Mouse (Mus musculus): ENCODE measurements around the gene Brd1. TPM values are rescaled to one million over a fixed set of nuclear protein-coding genes. Genes with fewer than 3 reads are reported as not detected.

Gene Brd1
- total RNA-seq, 2 experiments from 2014 or later: 47.6 to 48.6 TPM

DNA sequence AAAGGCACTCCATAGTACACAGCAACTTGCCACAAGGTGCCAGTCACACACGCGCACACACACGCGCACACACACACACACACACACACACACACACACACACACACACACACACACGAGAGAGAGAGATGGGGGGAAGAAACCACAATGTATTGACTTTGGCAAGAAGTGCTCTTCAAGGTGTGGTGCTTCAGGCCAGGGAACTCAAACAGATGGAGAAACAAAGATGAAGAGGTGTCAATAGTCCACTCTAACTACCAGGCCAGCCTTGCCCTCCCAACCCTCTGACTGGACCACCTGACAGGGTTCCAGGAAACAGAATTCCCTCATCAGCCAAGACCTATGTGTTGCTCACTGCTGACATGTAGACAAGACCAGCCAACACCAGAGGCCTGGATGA lies 36.4 kb downstream of the Brd1 start:
- intact Hi-C loops (cut with DNase I): no loop called here
- no peak for DNase-seq (ENCODE audit: low spot score in 2 of 2)

DNA sequence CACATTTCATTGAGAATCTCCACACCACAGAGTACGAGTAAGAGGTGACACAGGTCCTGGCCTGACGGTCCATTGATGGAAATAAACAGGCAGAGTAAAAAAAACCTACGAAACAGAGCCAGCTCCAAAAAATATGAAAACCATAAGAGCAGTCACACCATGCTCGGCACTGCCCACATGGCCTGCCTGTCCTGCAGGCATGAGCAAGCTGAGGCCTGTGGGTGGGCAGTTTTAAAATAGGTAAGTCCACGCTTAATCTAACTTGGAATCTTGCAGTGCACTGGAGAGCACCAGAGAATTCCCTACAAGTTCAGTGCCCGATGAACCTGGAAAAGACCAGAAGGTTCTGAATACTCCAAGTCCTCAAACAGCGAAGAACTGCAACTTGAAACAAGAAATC lies 38.0 kb downstream of the Brd1 start:
- DNase-seq (ENCODE audit: low spot score in 2 of 2): no peak
- intact Hi-C loops (cut with DNase I): no loop called here

- intact Hi-C loops (cut with DNase I): no loop called here
- no peak for DNase-seq (ENCODE audit: low spot score in 2 of 2)
These were observed 40.0 kb downstream of the Brd1 start for GRCm38 (mm10) chr15:88694033-88694432.

GRCm38 (mm10) chr15:88692720-88693119 lies 41.3 kb downstream of the Brd1 start:
- DNase-seq (ENCODE audit: low spot score in 2 of 2): no peak
- intact Hi-C loops (cut with DNase I): no loop called here

DNA sequence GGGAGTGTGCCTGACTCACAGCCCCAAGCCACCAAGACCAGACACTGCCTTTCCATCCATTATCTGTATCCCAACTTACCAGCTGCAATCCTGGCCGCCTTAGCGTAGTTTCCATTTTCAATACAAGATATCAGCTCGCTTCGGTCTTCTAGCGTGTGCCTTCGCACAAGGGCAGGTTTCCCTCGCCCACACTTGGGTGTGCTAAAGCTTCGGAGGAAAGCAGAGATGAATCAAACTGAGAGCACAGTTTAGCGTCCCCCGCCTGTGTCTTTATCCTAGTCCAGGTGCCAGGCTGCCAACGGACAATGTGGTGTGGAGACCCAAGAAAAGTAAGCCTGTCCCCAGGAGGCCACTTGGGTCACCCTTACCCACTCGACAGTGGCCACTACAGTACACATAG lies 42.9 kb downstream of the Brd1 start:
- no peak for DNase-seq (ENCODE audit: low spot score in 2 of 2)
- intact Hi-C loops (cut with DNase I): no loop called here

GRCm38 (mm10) chr15:88688120-88688519 lies 45.9 kb downstream of the Brd1 start:
- intact Hi-C loops (cut with DNase I): no loop called here
- no peak for DNase-seq (ENCODE audit: low spot score in 2 of 2)

- intact Hi-C loops (cut with DNase I): no loop called here
- no peak for DNase-seq (ENCODE audit: low spot score in 2 of 2)
These were observed 47.3 kb downstream of the Brd1 start for GRCm38 (mm10) chr15:88686725-88687124.

DNA sequence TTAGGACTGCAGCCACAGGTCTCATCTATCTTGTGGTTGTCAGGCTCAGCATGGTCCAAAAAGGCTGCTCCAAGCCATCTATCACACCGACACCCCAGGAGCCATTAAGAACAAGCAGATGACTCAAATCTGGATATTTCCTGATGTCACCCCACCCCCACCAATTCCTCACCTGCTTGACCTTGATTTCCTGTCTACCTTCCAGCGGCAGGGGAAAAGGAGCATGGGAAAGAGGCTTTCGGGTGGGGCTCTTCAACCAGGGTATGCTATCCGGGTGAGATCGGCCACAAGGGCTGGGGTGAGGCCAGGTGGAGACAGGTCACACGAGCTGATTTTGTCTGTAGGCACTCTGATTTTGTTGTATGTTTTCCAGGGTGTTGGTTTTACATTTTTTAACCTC lies 50.0 kb downstream of the Brd1 start:
- no peak for DNase-seq (ENCODE audit: low spot score in 2 of 2)
- intact Hi-C loops (cut with DNase I): no loop called here

GRCm38 (mm10) chr15:88680931-88681330 lies 53.1 kb downstream of the Brd1 start:
- intact Hi-C loops (cut with DNase I): no loop called here
- DNase-seq (ENCODE audit: low spot score in 2 of 2): no peak

DNA sequence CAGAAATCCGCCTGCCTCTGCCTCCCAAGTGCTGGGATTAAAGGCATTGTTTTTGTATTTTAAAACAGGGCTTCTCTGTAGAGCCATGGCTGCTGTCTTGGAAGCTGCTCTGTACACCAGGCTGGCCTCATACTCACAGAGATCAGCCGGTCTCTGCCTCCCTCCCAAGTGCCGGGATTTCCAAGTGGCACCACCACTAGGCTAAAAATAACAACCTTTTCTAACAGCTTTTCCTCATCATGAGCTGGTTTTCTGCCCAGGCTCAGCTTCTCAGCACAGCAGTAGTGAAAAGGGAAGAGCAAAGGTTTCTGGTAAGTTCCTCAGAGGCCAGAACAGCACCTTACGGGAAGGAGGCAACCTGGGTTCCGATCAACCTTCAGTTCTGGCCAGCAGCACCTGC lies 56.5 kb downstream of the Brd1 start:
- DNase-seq (ENCODE audit: low spot score in 2 of 2): peak in 1 of 2 experiments; percentile 27
- intact Hi-C loops (cut with DNase I): no loop called here

GRCm38 (mm10) chr15:88675998-88676397 lies 58.0 kb downstream of the Brd1 start:
- DNase-seq (ENCODE audit: low spot score in 2 of 2): no peak
- intact Hi-C loops (cut with DNase I): no loop called here

DNA sequence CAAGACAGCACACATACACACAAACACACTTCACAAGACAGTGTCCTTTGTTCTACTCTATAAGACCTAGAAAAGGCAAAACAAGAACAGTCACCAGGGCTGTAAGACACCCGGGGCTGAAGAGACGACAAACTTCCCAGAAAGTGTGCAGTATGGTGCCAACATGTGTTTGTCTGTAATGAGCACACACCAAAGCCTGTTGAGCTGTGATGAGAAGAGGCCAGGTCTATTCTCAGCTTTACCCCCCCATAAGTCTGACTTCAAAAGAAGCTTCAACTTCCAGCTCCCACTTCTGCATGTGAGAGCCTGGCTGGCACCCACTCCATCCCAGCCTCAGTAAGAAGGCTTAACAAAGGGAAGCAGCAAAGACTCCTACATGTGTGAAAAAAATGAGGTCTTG lies 65.3 kb downstream of the Brd1 start:
- intact Hi-C loops (cut with DNase I): no loop called here
- peak in 1 of 2 experiments; percentile 32 for DNase-seq (ENCODE audit: low spot score in 2 of 2)

GRCm38 (mm10) chr15:88667653-88668052 lies 66.4 kb downstream of the Brd1 start:
- no peak for DNase-seq (ENCODE audit: low spot score in 2 of 2)
- intact Hi-C loops (cut with DNase I): no loop called here

DNA sequence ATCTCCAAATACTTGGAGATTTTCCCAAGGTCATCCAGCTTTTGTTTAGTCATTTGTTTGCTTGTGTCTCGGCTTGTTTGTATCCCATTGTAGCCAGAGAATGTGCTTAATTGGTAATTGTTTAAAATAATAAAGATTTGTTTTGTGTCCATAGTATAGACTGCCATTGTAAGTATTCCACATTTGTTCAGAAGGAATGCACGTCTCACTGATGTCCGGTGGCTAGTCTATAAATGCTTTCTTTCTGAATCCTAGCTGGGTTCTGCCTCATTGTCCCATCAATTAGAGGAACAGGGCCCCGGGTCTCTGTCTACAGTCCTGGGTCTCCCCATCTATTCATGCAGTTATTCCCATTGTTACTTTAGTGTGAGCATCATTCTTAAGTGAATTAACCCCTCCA lies 68.2 kb downstream of the Brd1 start:
- intact Hi-C loops (cut with DNase I): no loop called here
- no peak for DNase-seq (ENCODE audit: low spot score in 2 of 2)

GRCm38 (mm10) chr15:88663041-88663440 lies 71.0 kb downstream of the Brd1 start:
- no peak for DNase-seq (ENCODE audit: low spot score in 2 of 2)
- intact Hi-C loops (cut with DNase I): no loop called here

GRCm38 (mm10) chr15:88662111-88662850 lies 71.8 kb downstream of the Brd1 start:
- intact Hi-C loops (cut with DNase I): no loop called here

DNA sequence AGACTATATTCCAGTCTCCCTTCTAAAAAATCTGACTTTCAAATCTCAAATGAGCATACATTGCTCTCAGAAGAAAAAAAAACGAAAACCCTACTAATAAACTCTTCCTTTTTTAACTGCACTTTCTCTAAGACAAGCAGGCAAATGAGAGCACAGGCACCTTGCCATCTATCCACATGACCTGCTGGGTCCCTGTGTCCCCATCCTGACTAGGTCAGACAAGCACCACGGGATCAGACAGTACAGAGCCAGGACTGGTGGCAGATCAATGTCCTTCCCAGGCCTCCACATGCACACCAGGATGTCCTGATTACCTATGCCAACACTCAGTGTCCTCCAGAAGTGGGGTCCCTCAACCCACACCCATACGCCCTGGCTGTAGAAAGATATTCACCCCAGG lies 72.4 kb downstream of the Brd1 start:
- DNase-seq (ENCODE audit: low spot score in 2 of 2): no peak
- intact Hi-C loops (cut with DNase I): no loop called here

More at GRCm38 (mm10) chr15:88662111-88662850, 71.8 kb downstream of the Brd1 start:
- DNase-seq (ENCODE audit: low spot score in 2 of 2): peak; percentile 35 to 72

DNA sequence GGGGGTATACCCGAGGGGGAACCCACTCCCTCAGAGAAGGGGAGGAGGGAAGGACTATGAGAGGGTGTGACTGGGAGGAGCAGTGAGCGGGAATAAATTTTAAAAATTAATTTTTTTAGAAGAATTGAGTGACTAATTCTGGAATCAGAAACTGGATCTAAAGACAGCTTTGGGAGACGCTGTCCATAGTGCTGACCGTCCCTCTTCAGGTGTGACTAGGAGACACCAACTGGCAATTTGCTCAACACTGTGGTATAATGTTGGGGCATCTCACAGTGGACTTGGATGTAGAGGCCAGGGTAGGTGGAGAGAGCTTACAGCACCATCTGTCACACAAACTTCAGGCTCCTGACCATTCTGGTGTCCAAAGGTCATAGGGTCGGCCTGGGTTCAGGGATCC lies 82.0 kb downstream of the Brd1 start:
- intact Hi-C loops (cut with DNase I): loop anchor here (5.0 to 10.0 kb wide), 4 partner anchors 97 to 1025 kb away; no protein-coding TSS in a partner anchor
- DNase-seq (ENCODE audit: low spot score in 2 of 2): no peak

GRCm38 (mm10) chr15:88651019-88651418 lies 83.0 kb downstream of the Brd1 start:
- DNase-seq (ENCODE audit: low spot score in 2 of 2): peak; percentile 85 to 88
- intact Hi-C loops (cut with DNase I): loop anchor here (5.0 to 10.0 kb wide), 4 partner anchors 96 to 1024 kb away; no protein-coding TSS in a partner anchor
